Mouse (Mus musculus): ENCODE results near the gene Gpr160. TPM values are rescaled to one million over a fixed set of nuclear protein-coding genes. Genes with fewer than 3 reads are reported as not detected.

The Gpr160 gene
- polyA plus RNA-seq, 1 experiment from 2014 or later: 1.8 TPM

GRCm38 (mm10) chr3:30860705-30861104 lies 5.0 kb downstream of the Gpr160 start:
- H3K4me1 ChIP-seq: peaks cover 6% of the 10 kb centered on the region
- WGBS: 81% methylated on average over 4 of the region's 4 CpGs
- H3K9me3 ChIP-seq (replicated peaks): no peaks in the 10 kb centered on the region
- H3K9ac ChIP-seq (replicated peaks): no peak overlapping the region
- no peak overlapping the region for H3K4me3 ChIP-seq (replicated peaks)
- H3K36me3 ChIP-seq: no peaks in the 10 kb centered on the region
- no peak overlapping the region for H3K27ac ChIP-seq (replicated peaks)
- H3K4me2 ChIP-seq: no peak overlapping the region
- H3K27me3 ChIP-seq (replicated peaks): peaks cover 12% of the 10 kb centered on the region; the same call in 1 of the 2 replicates
- ATAC-seq (ENCODE audit: low FRiP score): no peak

DNA sequence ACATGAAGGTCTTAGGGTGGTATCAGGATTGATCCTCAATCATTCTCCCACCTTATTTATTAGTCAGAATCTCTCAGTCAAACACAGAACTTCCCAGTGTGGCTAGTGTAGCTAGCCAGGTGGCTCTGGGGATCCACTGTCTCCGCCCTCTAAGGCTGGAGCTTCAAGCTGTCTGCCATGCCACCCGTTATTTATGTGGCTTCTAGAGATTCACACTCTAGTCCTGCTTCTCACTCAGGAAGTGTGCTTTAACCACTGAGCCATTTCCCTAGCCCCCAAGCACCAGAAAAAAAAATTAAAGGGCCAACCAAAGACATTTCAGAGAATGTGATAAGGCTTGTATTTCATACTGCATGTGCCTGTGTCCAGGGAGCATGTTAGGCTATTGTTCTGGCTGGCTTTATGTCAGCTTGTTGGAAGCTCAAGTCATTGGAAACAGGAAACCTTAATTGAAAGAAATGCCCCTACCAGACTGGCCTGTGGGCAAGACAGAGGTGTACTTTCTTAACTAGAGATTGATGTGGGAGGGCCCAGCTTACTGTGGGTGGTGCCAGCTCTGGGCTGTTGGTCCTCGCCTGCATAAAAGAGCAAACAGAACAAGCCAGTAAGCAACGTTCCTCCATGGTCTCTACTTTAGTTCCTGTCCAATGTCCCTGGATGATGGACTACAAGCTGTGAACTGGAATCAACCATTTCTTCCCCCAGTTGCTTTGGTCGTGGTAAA lies 8.1 kb downstream of the Gpr160 start:
- H3K9ac ChIP-seq (replicated peaks): no peak overlapping the region
- no peak overlapping the region for H3K4me2 ChIP-seq
- no peak overlapping the region for H3K27ac ChIP-seq (replicated peaks)
- 75% methylated on average over 5 of the region's 5 CpGs for WGBS
- no peaks in the 10 kb centered on the region for H3K36me3 ChIP-seq
- ATAC-seq (ENCODE audit: low FRiP score): no peak
- H3K27me3 ChIP-seq (replicated peaks): no peaks in the 10 kb centered on the region
- no peaks in the 10 kb centered on the region for H3K4me1 ChIP-seq
- H3K9me3 ChIP-seq (replicated peaks): no peaks in the 10 kb centered on the region
- no peak overlapping the region for H3K4me3 ChIP-seq (replicated peaks)

DNA sequence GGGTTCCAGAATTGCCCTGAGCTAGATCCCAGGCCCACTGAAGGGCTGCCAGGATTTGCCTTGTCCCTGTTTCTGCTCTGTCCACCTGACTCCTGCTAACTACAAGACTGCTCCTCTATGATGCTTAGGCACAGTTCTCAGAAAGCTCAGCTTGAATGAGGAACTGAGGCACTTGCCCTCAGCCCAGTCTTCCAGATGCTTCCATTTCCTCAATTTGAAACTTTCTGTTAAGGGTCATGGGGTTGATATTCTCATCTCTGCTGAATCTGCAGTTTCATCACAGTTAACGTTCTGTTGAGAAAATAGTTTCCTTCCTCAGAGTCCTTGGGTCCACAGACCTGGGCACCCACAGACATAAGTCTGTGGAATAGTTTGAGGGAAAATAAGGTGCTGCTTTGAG lies 8.9 kb downstream of the Gpr160 start:
- ATAC-seq (ENCODE audit: low FRiP score): no peak
- H3K4me2 ChIP-seq: no peak overlapping the region
- H3K9me3 ChIP-seq (replicated peaks): no peaks in the 10 kb centered on the region
- no peaks in the 10 kb centered on the region for H3K27me3 ChIP-seq (replicated peaks)
- no peaks in the 10 kb centered on the region for H3K36me3 ChIP-seq
- H3K9ac ChIP-seq (replicated peaks): no peak overlapping the region
- H3K27ac ChIP-seq (replicated peaks): no peak overlapping the region
- 77% methylated on average over 1 of the region's 1 CpGs for WGBS
- H3K4me1 ChIP-seq: no peaks in the 10 kb centered on the region
- no peak overlapping the region for H3K4me3 ChIP-seq (replicated peaks)

DNA sequence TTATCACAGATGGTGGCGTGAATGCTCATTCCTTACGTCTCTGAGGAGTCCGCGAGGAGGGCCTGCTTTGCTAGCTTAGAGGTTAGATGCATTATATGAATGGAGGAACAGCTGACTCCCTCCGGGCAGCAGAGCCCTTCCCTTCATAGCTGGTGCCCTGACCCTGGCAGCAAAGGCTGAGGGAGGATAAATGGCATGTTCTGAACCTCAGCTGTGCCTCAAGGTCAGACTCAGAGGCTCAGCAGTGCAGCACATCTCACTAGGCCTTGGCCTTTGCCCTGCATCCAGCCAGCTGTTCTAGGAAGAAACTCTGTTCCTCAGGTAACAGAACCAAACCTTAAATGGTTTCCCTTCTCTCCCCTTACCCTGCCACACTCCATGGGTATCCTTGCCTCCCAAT lies 12.4 kb downstream of the Gpr160 start:
- ATAC-seq (ENCODE audit: low FRiP score): no peak
- Histone ChIP-seq H3K9ac (replicated peaks) (no peak overlapping the region), H3K4me1 (no peaks in the 10 kb centered on the region), H3K4me3 (replicated peaks) (no peak overlapping the region), H3K36me3 (no peaks in the 10 kb centered on the region), H3K4me2 (no peak overlapping the region), H3K9me3 (replicated peaks) (no peaks in the 10 kb centered on the region), H3K27ac (replicated peaks) (no peak overlapping the region), H3K27me3 (replicated peaks) (no peaks in the 10 kb centered on the region)
- 79% methylated on average over 5 of the region's 5 CpGs for WGBS

DNA sequence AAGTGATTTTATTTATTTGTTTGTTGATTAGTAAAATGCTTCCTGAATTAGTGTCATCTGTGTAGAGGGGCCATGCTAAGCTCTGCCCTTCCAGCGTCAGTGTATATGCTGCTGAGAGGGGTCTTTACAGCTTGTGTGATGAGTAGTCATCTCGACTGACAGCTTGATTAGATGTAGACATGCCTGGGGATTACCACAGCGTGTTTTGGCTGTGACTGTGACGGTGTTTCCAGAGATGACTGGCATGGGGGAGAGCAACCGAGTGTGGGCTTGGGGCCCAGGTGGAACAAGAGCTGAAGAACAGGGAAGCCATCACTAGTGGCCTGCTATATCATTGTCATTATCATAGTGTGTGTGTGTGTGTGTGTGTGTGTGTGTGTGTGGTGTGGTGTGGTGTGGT lies 12.9 kb downstream of the Gpr160 start:
- no peaks in the 10 kb centered on the region for H3K4me1 ChIP-seq
- WGBS: 91% methylated on average over 5 of the region's 5 CpGs
- no peak for ATAC-seq (ENCODE audit: low FRiP score)
- H3K9me3 ChIP-seq (replicated peaks): no peaks in the 10 kb centered on the region
- no peak overlapping the region for H3K4me2 ChIP-seq
- no peaks in the 10 kb centered on the region for H3K36me3 ChIP-seq
- H3K27me3 ChIP-seq (replicated peaks): no peaks in the 10 kb centered on the region
- no peak overlapping the region for H3K9ac ChIP-seq (replicated peaks)
- no peak overlapping the region for H3K4me3 ChIP-seq (replicated peaks)
- H3K27ac ChIP-seq (replicated peaks): no peak overlapping the region

- 80% methylated on average over 1 of the region's 1 CpGs for WGBS
- no peaks in the 10 kb centered on the region for H3K27me3 ChIP-seq (replicated peaks)
- no peak overlapping the region for H3K27ac ChIP-seq (replicated peaks)
- H3K4me2 ChIP-seq: no peak overlapping the region
- H3K4me3 ChIP-seq (replicated peaks): no peak overlapping the region
- no peaks in the 10 kb centered on the region for H3K9me3 ChIP-seq (replicated peaks)
- H3K9ac ChIP-seq (replicated peaks): no peak overlapping the region
- H3K4me1 ChIP-seq: no peaks in the 10 kb centered on the region
- no peak for ATAC-seq (ENCODE audit: low FRiP score)
- H3K36me3 ChIP-seq: no peaks in the 10 kb centered on the region
Measured at GRCm38 (mm10) chr3:30869995-30870394, 14.2 kb downstream of the Gpr160 start.

GRCm38 (mm10) chr3:30876709-30877108 lies 21.0 kb downstream of the Gpr160 start:
- no peak overlapping the region for H3K9ac ChIP-seq (replicated peaks)
- no peak for ATAC-seq (ENCODE audit: low FRiP score)
- H3K4me2 ChIP-seq: no peak overlapping the region
- H3K4me1 ChIP-seq: no peaks in the 10 kb centered on the region
- no peaks in the 10 kb centered on the region for H3K36me3 ChIP-seq
- H3K27ac ChIP-seq (replicated peaks): no peak overlapping the region
- no peak overlapping the region for H3K4me3 ChIP-seq (replicated peaks)
- no peaks in the 10 kb centered on the region for H3K9me3 ChIP-seq (replicated peaks)
- 91% methylated on average over 6 of the region's 6 CpGs for WGBS
- H3K27me3 ChIP-seq (replicated peaks): no peaks in the 10 kb centered on the region

DNA sequence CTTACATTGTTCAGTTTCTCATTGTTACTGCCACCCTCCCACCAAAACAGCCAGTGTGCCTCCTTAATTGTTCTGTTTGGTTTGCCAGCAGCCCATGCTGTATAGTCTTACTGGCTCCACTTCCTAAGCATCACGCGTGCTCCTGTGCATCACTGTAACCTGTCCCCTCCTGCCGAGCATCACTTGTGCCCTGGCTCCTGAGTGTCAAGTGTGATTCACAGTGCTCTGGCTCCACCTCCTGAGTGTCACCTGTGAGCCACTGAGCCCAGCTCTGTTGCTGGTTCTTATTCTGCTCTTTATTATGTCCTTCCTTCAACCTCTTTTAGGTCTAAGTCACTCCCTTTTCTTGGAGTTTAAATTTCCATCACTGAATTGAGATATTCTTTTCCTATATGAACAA lies 31.7 kb downstream of the Gpr160 start:
- H3K9ac ChIP-seq (replicated peaks): no peak overlapping the region
- no peaks in the 10 kb centered on the region for H3K9me3 ChIP-seq (replicated peaks)
- WGBS: 89% methylated on average over 3 of the region's 3 CpGs
- H3K27ac ChIP-seq (replicated peaks): no peak overlapping the region
- H3K27me3 ChIP-seq (replicated peaks): no peaks in the 10 kb centered on the region
- H3K36me3 ChIP-seq: no peaks in the 10 kb centered on the region
- H3K4me3 ChIP-seq (replicated peaks): no peak overlapping the region
- ATAC-seq (ENCODE audit: low FRiP score): no peak
- H3K4me1 ChIP-seq: no peaks in the 10 kb centered on the region
- H3K4me2 ChIP-seq: no peak overlapping the region

DNA sequence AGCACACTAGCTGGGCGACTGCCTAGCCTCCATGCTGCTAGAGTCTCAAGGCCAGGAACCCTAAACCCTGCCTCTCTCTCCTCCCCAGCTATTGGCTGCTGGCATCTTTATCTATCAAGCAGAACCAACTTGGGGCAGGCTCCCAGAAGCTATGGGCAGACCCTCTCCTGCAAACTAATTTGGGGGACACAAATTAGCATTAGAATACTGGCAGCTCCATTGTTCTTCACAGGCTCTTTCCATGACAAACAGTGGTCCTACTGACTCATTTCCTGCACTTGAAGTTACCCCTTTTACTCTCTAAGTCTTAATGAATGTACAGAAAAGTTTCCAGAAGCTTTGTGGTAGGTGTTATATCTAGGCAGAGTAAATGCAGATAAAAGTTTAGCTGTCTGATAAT lies 33.3 kb downstream of the Gpr160 start:
- no peak for ATAC-seq (ENCODE audit: low FRiP score)
- WGBS: 31% methylated on average over 1 of the region's 1 CpGs
- Histone ChIP-seq H3K27ac (replicated peaks) (no peak overlapping the region), H3K27me3 (replicated peaks) (no peaks in the 10 kb centered on the region), H3K9ac (replicated peaks) (no peak overlapping the region), H3K4me3 (replicated peaks) (no peak overlapping the region), H3K4me2 (no peak overlapping the region), H3K36me3 (no peaks in the 10 kb centered on the region), H3K9me3 (replicated peaks) (no peaks in the 10 kb centered on the region), H3K4me1 (no peaks in the 10 kb centered on the region)

DNA sequence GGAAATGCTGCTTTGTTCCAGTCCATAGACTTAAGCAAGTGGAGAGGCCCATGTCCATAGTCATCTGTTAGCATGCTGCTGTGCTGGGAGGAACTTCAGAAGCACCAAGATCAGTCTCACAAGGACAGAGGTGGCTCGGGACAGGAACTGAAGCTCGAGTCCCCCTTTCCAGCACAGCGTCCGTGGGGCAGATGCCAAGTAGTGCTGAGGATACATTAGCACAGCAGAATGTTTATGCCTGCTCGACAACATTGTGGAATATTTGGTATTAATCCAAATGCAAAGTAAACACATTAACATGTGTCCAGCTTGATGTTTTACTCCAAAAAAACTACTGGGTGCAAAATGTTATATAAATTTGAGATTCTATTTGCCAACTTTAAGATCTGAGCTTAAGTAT lies 41.0 kb downstream of the Gpr160 start:
- Histone ChIP-seq H3K27ac (replicated peaks) (no peak overlapping the region), H3K4me1 (no peaks in the 10 kb centered on the region), H3K4me3 (replicated peaks) (no peak overlapping the region), H3K27me3 (replicated peaks) (no peaks in the 10 kb centered on the region), H3K9ac (replicated peaks) (no peak overlapping the region), H3K4me2 (no peak overlapping the region), H3K9me3 (replicated peaks) (no peaks in the 10 kb centered on the region), H3K36me3 (peaks cover 27% of the 10 kb centered on the region)
- ATAC-seq (ENCODE audit: low FRiP score): no peak
- 85% methylated on average over 5 of the region's 5 CpGs for whole genome bisulfite sequencing

DNA sequence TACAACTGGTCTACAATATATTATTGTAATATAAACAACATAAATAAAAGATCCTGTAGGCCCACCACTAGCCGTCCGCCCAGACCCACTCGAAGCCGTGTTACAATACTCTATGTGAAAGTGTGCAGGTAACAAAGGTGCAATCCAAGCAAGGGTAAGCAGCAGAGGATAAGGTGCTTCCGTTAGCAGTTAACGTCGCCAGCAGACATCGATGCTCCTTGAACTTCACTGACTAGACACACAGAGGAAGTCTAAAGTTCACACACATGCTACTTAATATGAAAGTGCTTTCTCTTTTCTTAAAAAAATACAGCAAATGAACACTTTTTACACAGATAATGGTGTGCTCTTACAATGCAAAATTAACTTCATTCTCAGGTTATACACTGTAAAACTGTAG lies 43.7 kb downstream of the Gpr160 start:
- H3K9me3 ChIP-seq (replicated peaks): no peaks in the 10 kb centered on the region
- 95% methylated on average over 8 of the region's 8 CpGs for WGBS
- no peak overlapping the region for H3K4me3 ChIP-seq (replicated peaks)
- H3K4me1 ChIP-seq: no peaks in the 10 kb centered on the region
- H3K36me3 ChIP-seq: peaks cover 37% of the 10 kb centered on the region
- ATAC-seq (ENCODE audit: low FRiP score): no peak
- no peak overlapping the region for H3K4me2 ChIP-seq
- no peaks in the 10 kb centered on the region for H3K27me3 ChIP-seq (replicated peaks)
- H3K9ac ChIP-seq (replicated peaks): no peak overlapping the region
- H3K27ac ChIP-seq (replicated peaks): no peak overlapping the region

DNA sequence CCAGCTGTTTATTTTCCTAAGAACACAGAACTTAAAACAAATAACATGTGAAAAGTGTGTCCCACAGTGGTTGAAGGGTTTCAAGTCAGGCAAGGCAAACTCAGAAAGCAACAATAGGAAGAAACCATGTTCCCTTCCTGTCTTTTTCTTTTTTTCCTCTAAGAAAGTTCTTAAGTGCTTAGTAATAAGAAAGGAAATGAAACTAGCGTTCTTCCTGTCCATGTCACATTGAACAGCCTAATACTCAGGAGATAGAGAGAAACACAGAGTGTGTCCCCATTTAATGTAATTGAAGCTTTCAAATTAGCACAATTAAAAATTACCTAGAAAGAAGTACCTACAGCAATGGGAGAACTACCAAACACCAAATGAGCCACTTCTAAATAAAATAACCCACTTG lies 48.9 kb downstream of the Gpr160 start:
- ATAC-seq (ENCODE audit: low FRiP score): no peak
- Histone ChIP-seq H3K27me3 (replicated peaks) (no peaks in the 10 kb centered on the region), H3K9me3 (replicated peaks) (no peaks in the 10 kb centered on the region), H3K36me3 (peaks cover 50% of the 10 kb centered on the region), H3K4me3 (replicated peaks) (no peak overlapping the region), H3K4me1 (no peaks in the 10 kb centered on the region), H3K9ac (replicated peaks) (no peak overlapping the region), H3K4me2 (no peak overlapping the region), H3K27ac (replicated peaks) (no peak overlapping the region)
- 83% methylated on average over 1 of the region's 1 CpGs for WGBS

Data from neural tube, embryonic 15.5 days (tissue).